Mouse (Mus musculus) small intestine, adult 2 months (tissue): ENCODE data around the gene Olfr484. TPM values are rescaled to one million over a fixed set of nuclear protein-coding genes. Genes with fewer than 3 reads are reported as not detected.
"Not testable (repeated sequence)": the region's sequence is repeated elsewhere in the genome, so short reads cannot be mapped to it uniquely, and the experiment has no call there.

Experiments used
- H3K27ac ChIP-seq: fragments of 200-500 bp; 2 replicates; pipeline ENCODE4 v1.5.1; 2012; ENCODE audit warnings: low read depth, low read length, control low read depth, inconsistent platforms; ENCODE audit not compliant: insufficient read depth
- H3K27me3 ChIP-seq: fragments of 200-500 bp; 2 replicates; pipeline ENCODE4 v1.6.1; 2012; ENCODE audit warnings: mild to moderate bottlenecking, moderate library complexity, low read length, inconsistent platforms; ENCODE audit not compliant: control insufficient read depth, insufficient read depth
- H3K36me3 ChIP-seq: fragments of 200-500 bp; 2 replicates; pipeline ENCODE4 v1.6.1; 2012; ENCODE audit warnings: mild to moderate bottlenecking, low read length, control low read depth, inconsistent platforms; ENCODE audit not compliant: control insufficient read depth, insufficient read depth
- H3K4me1 ChIP-seq: fragments of 200-500 bp; 2 replicates; pipeline ENCODE4 v1.6.1; 2012; ENCODE audit warnings: low read length, inconsistent platforms, mixed read lengths; ENCODE audit not compliant: control insufficient read depth, insufficient read depth, insufficient read length
- H3K4me3 ChIP-seq: fragments of 200-500 bp; 2 replicates; pipeline ENCODE4 v1.5.1; 2012; ENCODE audit warnings: low read depth, mild to moderate bottlenecking, control low read depth, inconsistent platforms, low read length, moderate library complexity
- CTCF ChIP-seq: fragments of 200-500 bp; IDR thresholded peaks from 2 replicates; pipeline ENCODE4 v1.5.1; 2012; ENCODE audit warnings: low read depth, mild to moderate bottlenecking, control low read depth, inconsistent platforms, low read length, moderate library complexity, mixed read lengths; ENCODE audit not compliant: insufficient replicate concordance, insufficient read length; ENCODE audit errors: extremely low read depth
- POLR2A ChIP-seq: fragments of 200-500 bp; IDR thresholded peaks from 2 replicates; pipeline ENCODE4 v1.6.1; 2012; ENCODE audit warnings: low read depth, mild to moderate bottlenecking, control low read depth, inconsistent platforms, low read length, moderate library complexity
- WGBS: fragments of 180-500 bp; shearing (Covaris S2); methylation state at CpG from one replicate; pipeline ENCODE4 v1.1.7; 2018; 5-methylcytosine and 5-hydroxymethylcytosine counted together
- polyA plus RNA-seq: library from polyadenylated mRNA; depleted of rRNA; stranded (reverse); fragments of >200 nt; gene quantifications from 2 replicates; pipeline ENCODE4 v1.2.3, GENCODE M21; 2012; rRNA removed

Gene Olfr484
- polyA plus RNA-seq: not detected in 2 replicates

DNA sequence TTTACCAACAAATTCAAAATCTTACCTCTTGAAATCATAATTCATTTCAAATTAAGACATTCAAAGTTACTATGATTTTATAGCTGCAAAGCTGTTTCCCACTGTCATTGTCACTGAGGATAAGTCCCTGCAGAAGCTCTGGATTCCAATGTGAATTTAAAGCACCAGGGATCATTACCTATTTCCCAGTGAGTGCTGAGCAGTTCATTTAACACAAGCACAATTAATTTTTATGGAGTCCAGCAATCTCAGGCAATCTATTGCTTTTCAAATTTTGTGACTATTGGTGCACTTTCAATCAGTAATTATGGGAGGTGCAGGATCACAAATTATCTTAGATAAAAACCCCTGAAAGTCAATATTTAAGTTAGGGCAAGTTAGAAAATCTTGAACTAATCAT lies at the start of gene Olfr484:
Gene Olfr484 (minus strand): TSS at position 101 of the 400 bp plus-strand sequence.
- Histone ChIP-seq H3K36me3 (no peaks in the 10 kb centered on the region), H3K27ac (no peak within 1 kb of the TSS), H3K27me3 (no peaks in the 10 kb centered on the region), H3K4me3 (no peak within 1 kb of the TSS), H3K4me1 (no peaks in the 10 kb centered on the region)
- TF ChIP-seq CTCF (no peak), POLR2A (no peak)

DNA sequence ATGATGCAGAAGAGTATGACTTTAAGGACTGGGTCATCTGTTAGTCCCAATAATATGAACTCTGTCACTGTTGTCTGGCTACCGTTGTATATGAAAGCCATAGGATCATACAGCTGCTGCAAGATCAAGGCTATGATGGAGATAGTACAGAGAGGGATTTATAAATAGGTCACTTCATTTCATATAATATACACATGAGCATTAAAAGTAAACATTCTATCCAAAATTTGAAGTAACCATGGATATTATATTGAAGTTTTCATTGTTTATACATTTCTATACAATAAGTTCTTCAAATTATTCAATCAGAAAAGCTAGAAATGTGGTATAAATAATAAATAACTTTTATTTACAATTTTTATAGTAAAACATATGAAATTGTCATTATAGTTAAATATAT lies 45.4 kb upstream of the Olfr484 start, which contains the start of gene Olfr486:
Gene Olfr486 (minus strand): TSS at position 101 of the 400 bp plus-strand sequence.
- H3K4me1 ChIP-seq, H3K4me3 ChIP-seq, H3K27ac ChIP-seq, H3K27me3 ChIP-seq, H3K36me3 ChIP-seq: not testable (repeated sequence)
- WGBS: 84% methylated on average over 1 of the region's 1 CpGs

DNA sequence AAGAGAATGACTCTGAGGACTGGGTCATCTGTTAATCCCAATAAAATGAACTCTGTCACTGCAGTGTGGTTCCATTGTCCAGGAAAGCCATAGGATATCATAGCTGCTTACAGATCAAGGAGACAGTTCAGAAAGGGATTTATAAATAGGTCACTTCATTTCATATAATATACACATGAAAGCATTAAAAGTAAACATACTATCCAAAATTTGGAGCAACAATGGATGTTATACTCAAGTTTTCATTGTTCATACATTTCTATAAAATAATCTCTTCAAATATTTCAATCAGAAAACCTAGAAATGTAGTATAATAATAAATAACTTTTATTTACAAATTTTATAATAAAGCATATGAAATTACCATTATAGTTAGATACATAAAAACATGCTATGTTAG lies 32.5 kb upstream of the Olfr484 start, which contains the start of gene Olfr485:
Gene Olfr485 (minus strand): TSS at position 101 of the 400 bp plus-strand sequence.
- Histone ChIP-seq H3K27me3 (no peaks in the 10 kb centered on the region), H3K27ac (no peak within 1 kb of the TSS), H3K4me3 (no peak within 1 kb of the TSS), H3K4me1 (no peaks in the 10 kb centered on the region), H3K36me3 (no peaks in the 10 kb centered on the region)
- TF ChIP-seq CTCF (no peak), POLR2A (no peak)

DNA sequence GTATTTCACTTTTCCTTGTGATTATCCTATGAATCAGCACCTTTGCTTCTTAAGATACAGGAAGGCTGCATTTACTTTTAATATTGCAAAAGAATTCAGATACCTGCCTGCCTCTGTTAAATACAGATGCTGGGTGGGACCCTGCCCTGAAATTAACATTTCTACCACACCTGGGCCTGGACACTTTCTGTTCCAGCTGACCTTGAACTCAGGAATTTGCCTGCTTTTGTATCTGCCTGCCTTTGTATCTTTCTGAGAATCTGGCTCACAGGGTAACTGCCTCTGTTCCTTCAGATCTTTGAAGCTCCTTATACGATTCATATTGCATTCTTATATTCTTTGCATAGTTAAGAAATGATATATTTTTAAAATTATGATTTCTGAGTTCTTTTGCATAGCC lies 5.8 kb downstream of the Olfr484 start:
- Histone ChIP-seq H3K4me3 (no peak overlapping the region), H3K36me3 (no peaks in the 10 kb centered on the region), H3K27me3 (no peaks in the 10 kb centered on the region), H3K4me1 (no peaks in the 10 kb centered on the region), H3K27ac (no peak overlapping the region)
- 45% methylated on average over 1 of the region's 1 CpGs for WGBS
- TF ChIP-seq CTCF: no peak
- TF ChIP-seq POLR2A: no peak

DNA sequence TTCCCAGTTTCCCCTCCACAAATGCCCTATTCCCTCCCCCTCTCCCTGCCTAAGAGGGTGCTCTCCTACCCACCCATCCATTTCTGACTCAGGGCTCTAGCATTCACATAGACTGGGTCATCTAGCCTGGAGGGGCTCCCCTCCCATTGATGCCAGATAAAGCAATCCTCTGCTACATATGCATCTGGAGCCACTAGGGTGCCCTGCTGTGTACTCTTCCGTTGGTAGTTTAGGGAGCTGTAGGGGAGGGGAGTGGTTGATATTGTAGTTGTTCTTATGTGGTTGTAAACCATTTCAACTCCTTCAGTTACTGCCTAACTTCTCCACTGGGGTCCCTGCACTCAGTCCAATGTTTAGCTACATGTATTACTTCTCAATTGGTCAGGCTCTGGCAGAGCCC lies 6.6 kb downstream of the Olfr484 start:
- Histone ChIP-seq H3K27me3 (no peaks in the 10 kb centered on the region), H3K27ac (no peak overlapping the region), H3K36me3 (no peaks in the 10 kb centered on the region), H3K4me1 (no peaks in the 10 kb centered on the region), H3K4me3 (no peak overlapping the region)
- TF ChIP-seq CTCF (no peak), POLR2A (no peak)
- WGBS: 17% methylated on average over 1 of the region's 1 CpGs

DNA sequence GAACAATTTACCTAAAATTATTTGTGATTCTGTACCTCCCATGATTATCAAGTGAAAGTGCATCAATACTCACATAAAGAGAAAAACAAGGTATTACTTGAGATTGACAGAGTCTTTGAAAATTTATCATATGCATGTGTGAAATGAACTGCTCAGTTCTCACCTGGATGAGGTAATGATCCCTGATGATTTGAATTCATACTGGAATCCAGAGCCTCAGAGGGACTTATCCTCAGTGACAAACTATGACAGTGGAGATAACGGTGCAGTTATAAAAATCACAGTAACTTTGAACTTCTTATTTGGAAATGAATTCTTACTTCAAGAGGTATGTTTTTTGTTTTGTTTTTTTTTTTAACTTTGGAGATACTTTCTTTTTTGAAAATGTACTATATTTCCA lies 26.7 kb downstream of the Olfr484 start, which contains the start of gene Olfr483:
Gene Olfr483 (plus strand): TSS at position 301 of the 400 bp plus-strand sequence.
- Histone ChIP-seq H3K27ac (no peak within 1 kb of the TSS), H3K4me1 (no peaks in the 10 kb centered on the region), H3K4me3 (no peak within 1 kb of the TSS), H3K27me3 (no peaks in the 10 kb centered on the region), H3K36me3 (no peaks in the 10 kb centered on the region)
- WGBS: 88% methylated on average over 1 of the region's 1 CpGs
- TF ChIP-seq CTCF (no peak), POLR2A (no peak)

DNA sequence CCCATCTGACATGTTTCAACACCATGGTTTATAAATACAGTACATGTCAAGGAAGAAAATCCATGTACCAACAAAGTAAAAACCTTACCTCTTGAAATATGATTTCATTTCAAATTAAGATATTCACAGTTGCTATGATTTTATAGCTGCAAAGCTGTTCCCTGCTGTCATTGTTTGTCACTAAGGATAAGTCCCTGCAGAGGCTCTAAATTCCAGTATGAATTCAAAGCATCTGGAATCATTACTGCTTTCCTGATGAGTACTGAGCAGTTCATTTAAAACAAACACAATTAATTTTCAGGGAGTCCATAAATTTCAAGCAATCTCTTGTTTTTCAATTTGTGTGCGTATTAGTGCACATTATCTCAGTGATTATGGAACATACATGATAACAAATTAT lies 29.8 kb downstream of the Olfr484 start, which contains the start of gene Olfr482:
Gene Olfr482 (minus strand): TSS at position 101 of the 400 bp plus-strand sequence.
- no peak for TF ChIP-seq CTCF
- no peak for TF ChIP-seq POLR2A
- Histone ChIP-seq H3K4me1 (no peaks in the 10 kb centered on the region), H3K27ac (no peak within 1 kb of the TSS), H3K27me3 (no peaks in the 10 kb centered on the region), H3K36me3 (no peaks in the 10 kb centered on the region), H3K4me3 (no peak within 1 kb of the TSS)
- WGBS: 38% methylated on average over 1 of the region's 1 CpGs

DNA sequence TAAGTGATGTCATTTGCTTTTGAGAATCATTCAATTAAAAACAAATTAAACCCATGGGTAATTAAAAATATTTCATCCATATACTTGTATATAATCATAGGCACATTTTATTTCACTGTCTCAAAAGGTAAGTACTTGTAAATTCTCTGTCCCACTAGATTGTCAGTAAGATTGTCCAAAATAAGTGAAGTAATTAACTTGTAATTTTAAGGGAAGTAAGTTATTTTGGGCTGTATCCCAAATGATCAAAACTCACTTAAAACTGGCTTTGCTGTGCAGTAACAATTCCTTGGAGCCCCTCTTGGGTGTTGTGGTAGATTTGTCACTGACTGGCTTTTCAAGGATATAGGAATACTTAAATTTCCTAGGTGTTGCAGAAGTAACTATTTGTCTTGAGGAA lies 47.7 kb downstream of the Olfr484 start, which contains the start of gene Olfr481:
Gene Olfr481 (plus strand): TSS at position 301 of the 400 bp plus-strand sequence.
- TF ChIP-seq CTCF (no peak), POLR2A (no peak)
- no peaks in the 10 kb centered on the region for H3K36me3 ChIP-seq
- no peak within 1 kb of the TSS for H3K4me3 ChIP-seq

More for the DNA sequence above, 47.7 kb downstream of the Olfr484 start, which contains the start of gene Olfr481:
- no peaks in the 10 kb centered on the region for H3K4me1 ChIP-seq
- no peaks in the 10 kb centered on the region for H3K27me3 ChIP-seq
- no peak within 1 kb of the TSS for H3K27ac ChIP-seq

Other genes starting within 250 kb of the Olfr484 start
- not detected in 2 replicates for gene Olfr472, start 229.5 kb downstream of the Olfr484 start, polyA plus RNA-seq
- gene Olfr473, start 197.0 kb downstream of the Olfr484 start, polyA plus RNA-seq: not detected in 2 replicates
- gene Olfr474, start 172.8 kb downstream of the Olfr484 start, polyA plus RNA-seq: not detected in 2 replicates
- not detected in 2 replicates for gene Olfr476, start 162.6 kb downstream of the Olfr484 start, polyA plus RNA-seq
- gene Olfr477, start 140.8 kb downstream of the Olfr484 start, polyA plus RNA-seq: not detected in 2 replicates
- not detected in 2 replicates for gene Olfr478, start 93.5 kb downstream of the Olfr484 start, polyA plus RNA-seq
- gene Olfr479, start 76.8 kb downstream of the Olfr484 start, polyA plus RNA-seq: not detected in 2 replicates
- not detected in 2 replicates for gene Olfr480, start 60.1 kb downstream of the Olfr484 start, polyA plus RNA-seq
- gene Olfr481, start 47.6 kb downstream of the Olfr484 start, polyA plus RNA-seq: not detected in 2 replicates
- not detected in 2 replicates for gene Olfr482, start 29.9 kb downstream of the Olfr484 start, polyA plus RNA-seq
- not detected in 2 replicates for gene Olfr483, start 26.6 kb downstream of the Olfr484 start, polyA plus RNA-seq
- not detected in 2 replicates for gene Olfr485, start 32.4 kb upstream of the Olfr484 start, polyA plus RNA-seq
- gene Olfr486, start 45.3 kb upstream of the Olfr484 start, polyA plus RNA-seq: not detected in 2 replicates
- gene Olfr487, start 87.2 kb upstream of the Olfr484 start, polyA plus RNA-seq: not detected in 2 replicates
- not detected in 2 replicates for gene Olfr488, start 130.9 kb upstream of the Olfr484 start, polyA plus RNA-seq
- not detected in 2 replicates for gene Olfr490, start 161.5 kb upstream of the Olfr484 start, polyA plus RNA-seq
- gene Olfr491, start 186.0 kb upstream of the Olfr484 start, polyA plus RNA-seq: not detected in 2 replicates
- gene Olfr492, start 196.2 kb upstream of the Olfr484 start, polyA plus RNA-seq: not detected in 2 replicates
- gene Olfr493, start 219.5 kb upstream of the Olfr484 start, polyA plus RNA-seq: not detected in 2 replicates
- not detected in 2 replicates for gene Olfr494, start 237.9 kb upstream of the Olfr484 start, polyA plus RNA-seq